Comparison of ENCODE assay signal across 8 mouse cellular contexts in genomic region chr6:94699173-94699987, GRCm38 (mm10). TPM values are rescaled to one million over a fixed set of nuclear protein-coding genes. Genes with fewer than 3 reads are reported as not detected.
DNase-seq lines count a peak whose midpoint lies in the region; ATAC-seq and TF ChIP-seq lines count a peak whose summit lies in the region.

No protein-coding gene starts in this region.

- no peak for TF ChIP-seq EP300 in liver, embryonic 14.5 days (IDR thresholded peaks at IDR 0.05; ENCODE audit: low read depth)

- no peaks in the 10 kb centered on the region for H3K9me3 ChIP-seq in intestine, embryonic 15.5 days
- no peaks in the 10 kb centered on the region for H3K9me3 ChIP-seq in liver, embryonic 14.5 days (ENCODE audit: control insufficient read depth, low read length)

- H3K9ac ChIP-seq in intestine, embryonic 15.5 days = peak overlapping the region; percentile 98
- H3K9ac ChIP-seq in liver, embryonic 14.5 days (replicated peaks) = peak overlapping the region; percentile 48

- ATAC-seq in intestine, embryonic 15.5 days = peak; percentile 50
- ATAC-seq in liver, embryonic 14.5 days (ENCODE audit: insufficient read depth) = peak; percentile 40

- TF ChIP-seq CTCF in cerebellum, adult 2 months (IDR thresholded peaks at IDR 0.05; ENCODE audit: borderline replicate concordance, insufficient read depth, low read depth, low read length) = no peak
- TF ChIP-seq CTCF in liver, embryonic 14.5 days (IDR thresholded peaks at IDR 0.05; ENCODE audit: low read depth) = no peak

- peaks cover 22% of the 10 kb centered on the region for H3K4me1 ChIP-seq in cerebellum, adult 2 months (ENCODE audit: control insufficient read depth, insufficient read depth, low read length)
- peaks cover 37% of the 10 kb centered on the region for H3K4me1 ChIP-seq in intestine, embryonic 15.5 days (replicated peaks)
- H3K4me1 ChIP-seq in liver, embryonic 14.5 days (replicated peaks; ENCODE audit: control insufficient read depth in 2 of 2, insufficient read depth in 2 of 2, low read length in 1 of 2) = peaks cover 0 to 18% of the 10 kb centered on the region in 2 experiments; a peak in 3 of 4 replicates

- H3K4me2 ChIP-seq in intestine, embryonic 15.5 days (replicated peaks) = peak overlapping the region; percentile 79
- peak overlapping the region; percentile 74 for H3K4me2 ChIP-seq in liver, embryonic 14.5 days (ENCODE audit: low read depth)

- peak overlapping the region; percentile 68 for H3K4me3 ChIP-seq in cerebellum, adult 2 months (replicated peaks; ENCODE audit: insufficient read depth, low read depth, low read length)
- peak overlapping the region; percentile 88 for H3K4me3 ChIP-seq in intestine, embryonic 15.5 days (replicated peaks)
- H3K4me3 ChIP-seq in liver, embryonic 14.5 days (ENCODE audit: insufficient read depth in 1 of 2, low read depth in 2 of 2, low read length in 2 of 2) = peak overlapping the region; percentile 63 to 66

- H3K36me3 ChIP-seq in intestine, embryonic 15.5 days = no peaks in the 10 kb centered on the region
- H3K36me3 ChIP-seq in liver, embryonic 14.5 days (replicated peaks; ENCODE audit: control insufficient read depth, insufficient read depth, low read depth) = no peaks in the 10 kb centered on the region

- peak; percentile 50 for DNase-seq in ovary, postnatal 36 days (ENCODE audit: low spot score)
- no peak for DNase-seq in ovary, adult 18-20 months (ENCODE audit: low spot score)
- peak; percentile 59 to 69 for DNase-seq in cerebellum, adult 2 months
- DNase-seq in gastrocnemius, adult 8-10 months (ENCODE audit: low spot score in 2 of 2) = peak; percentile 38 to 58
- DNase-seq in liver, embryonic 14.5 days (ENCODE audit: low read depth in 3 of 3, low spot score in 3 of 3) = no peak
- DNase-seq in retina, embryonic 14.5 days (ENCODE audit: low spot score) = peak; percentile 58
- DNase-seq in layer of hippocampus, adult 11-12 months (ENCODE audit: low spot score) = no peak

- H3K27ac ChIP-seq in cerebellum, adult 2 months (ENCODE audit: insufficient read depth, low read length) = peak overlapping the region; percentile 65
- peak overlapping the region; percentile 91 for H3K27ac ChIP-seq in intestine, embryonic 15.5 days
- no peak overlapping the region for H3K27ac ChIP-seq in liver, embryonic 14.5 days

- under 1% methylated on average over 95 of the region's 95 CpGs for WGBS in cerebellum, adult 2 months
- under 1% methylated on average over 63 of the region's 95 CpGs for WGBS in intestine, embryonic 15.5 days
- WGBS in liver, embryonic 14.5 days (ENCODE audit: insufficient replicate concordance) = 1% methylated on average over 79 of the region's 95 CpGs

- no peak for TF ChIP-seq POLR2A in cerebellum, adult 2 months (IDR thresholded peaks at IDR 0.05; ENCODE audit: borderline replicate concordance, insufficient read depth, low read length)

- no peaks in the 10 kb centered on the region for H3K27me3 ChIP-seq in cerebellum, adult 2 months (ENCODE audit: control insufficient read depth, insufficient read depth, low read length)
- no peaks in the 10 kb centered on the region for H3K27me3 ChIP-seq in intestine, embryonic 15.5 days (replicated peaks)
- peaks cover 27% of the 10 kb centered on the region for H3K27me3 ChIP-seq in liver, embryonic 14.5 days (ENCODE audit: control insufficient read depth, insufficient read depth, low read length)

RNA-seq across cellular contexts. Expression of gene Lrig1, which starts 0.6 kb away (rescaled TPM):
- 84.5 and 86.2 TPM in 2 replicates for polyA plus RNA-seq in cerebellum, adult 2 months (2012; rRNA removed)
- total RNA-seq in gastrocnemius, adult 8-10 months (2022) = 10 to 100 TPM; 43.8 to 49.3 (median 48.3) TPM
- 17.1 and 19.5 TPM in 2 replicates for polyA plus RNA-seq in intestine, embryonic 15.5 days (2015; fragmentation: Nextera tagmentation; extraction: Ambion mirVana)
- 2.7 TPM in 2 replicates for polyA plus RNA-seq in liver, embryonic 14.5 days (2012; rRNA removed)
- polyA plus RNA-seq in liver, embryonic 14.5 days (2014; fragmentation: Nextera tagmentation; extraction: Ambion mirVana) = 1.7 and 2.8 TPM in 2 replicates

Comparison
In these comparisons a context has a peak if more than half of its experiments do, and no peak if none do; other contexts are left out.
1. DNase-seq: peak in ovary, postnatal 36 days (single experiment), cerebellum, adult 2 months (2 of 2), gastrocnemius, adult 8-10 months (2 of 2) and retina, embryonic 14.5 days (single experiment); none in ovary, adult 18-20 months (single experiment), liver, embryonic 14.5 days (0 of 3) and layer of hippocampus, adult 11-12 months (single experiment).
2. Peak in every context shown above with its lines, with median percentiles within 50 percentile points of each other: H3K4me3 ChIP-seq.